Mouse (Mus musculus): ENCODE data around the gene Cib4.

- no peak for TF ChIP-seq POLR2A (IDR thresholded peaks at IDR 0.05; ENCODE audit: borderline replicate concordance, insufficient read depth, low read length)
- no peak for TF ChIP-seq CTCF (IDR thresholded peaks at IDR 0.05; ENCODE audit: borderline replicate concordance, insufficient read depth, low read depth, low read length)
These were observed 19.5 kb downstream of the Cib4 start for GRCm38 (mm10) chr5:30525920-30526836.
